Mouse (Mus musculus): Measurements from ENCODE around the gene Nupl2. TPM values are rescaled to one million over a fixed set of nuclear protein-coding genes. Genes with fewer than 3 reads are reported as not detected.

Nupl2 gene
- polyA plus RNA-seq (2015; fragmentation: Nextera tagmentation; extraction: Ambion mirVana): 16.2 and 16.6 TPM in 2 replicates

DNA sequence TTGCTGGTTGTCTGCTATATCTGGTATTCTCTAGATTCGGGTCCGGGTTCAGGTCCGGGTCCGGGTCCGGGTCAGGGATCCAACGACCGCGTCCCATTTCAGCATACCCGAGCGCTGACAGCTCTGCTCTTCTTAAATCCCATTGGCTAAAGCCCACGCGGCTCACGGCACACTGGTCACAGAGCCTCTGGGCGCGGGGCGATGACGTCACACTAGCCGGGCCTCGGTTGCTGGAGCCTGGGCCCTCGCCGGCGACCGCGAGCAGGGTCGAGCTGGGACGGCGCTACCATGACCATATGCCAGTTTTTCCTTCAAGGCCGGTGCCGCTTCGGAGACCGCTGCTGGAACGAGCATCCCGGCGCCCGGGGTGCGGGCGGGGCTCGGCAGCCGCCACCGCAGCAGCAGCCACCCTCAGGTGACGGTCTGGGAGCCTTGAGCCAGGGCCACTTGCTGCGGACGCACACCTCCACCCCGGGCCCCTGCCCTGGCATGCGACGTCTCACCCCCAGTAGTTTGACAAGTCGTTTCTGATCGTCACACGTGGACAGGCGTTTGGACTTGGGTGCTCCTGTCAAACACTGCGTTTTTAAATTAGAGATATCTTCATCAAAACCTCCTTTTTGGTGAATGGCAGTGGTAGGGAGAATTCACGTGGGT is at the start of gene Nupl2:
Nupl2 (plus strand) TSS at position 175 of the 657 bp plus-strand sequence.
- H3K27me3 ChIP-seq: no peaks in the 10 kb centered on the region
- peaks cover 14% of the 10 kb centered on the region for H3K36me3 ChIP-seq
- H3K9me3 ChIP-seq: no peaks in the 10 kb centered on the region
- peak within 1 kb of the TSS; percentile 85 for H3K4me3 ChIP-seq (replicated peaks)
- H3K9ac ChIP-seq (replicated peaks): peak within 1 kb of the TSS; percentile 94
- peak; percentile 99 for ATAC-seq
- H3K4me2 ChIP-seq (replicated peaks): peak within 1 kb of the TSS; percentile 76
- H3K27ac ChIP-seq: peak within 1 kb of the TSS; percentile 83
- WGBS: under 1% methylated on average over 52 of the region's 52 CpGs
- H3K4me1 ChIP-seq (replicated peaks): peaks cover 9% of the 10 kb centered on the region

DNA sequence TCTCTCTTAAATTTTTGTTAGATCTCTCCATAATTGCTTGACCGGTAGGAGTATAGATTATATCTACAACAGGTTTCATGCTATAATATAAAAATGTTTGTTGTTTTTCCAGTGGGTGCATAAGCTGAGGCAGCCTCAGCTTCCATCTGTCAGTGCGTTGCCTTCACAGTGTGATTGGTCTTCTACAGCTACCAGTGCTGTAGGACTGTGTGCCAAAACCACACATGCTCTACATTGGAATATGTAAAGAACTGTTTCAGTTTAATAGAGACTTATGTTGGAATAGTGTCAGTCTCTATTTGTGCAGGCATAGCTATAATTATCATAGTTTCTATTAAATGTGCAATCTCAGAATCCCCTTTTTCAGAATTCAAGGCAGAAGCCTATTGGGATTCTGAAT is 42.5 kb upstream of the Nupl2 start:
- H3K4me2 ChIP-seq (replicated peaks): no peak overlapping the region
- H3K4me3 ChIP-seq (replicated peaks): no peak overlapping the region
- H3K27me3 ChIP-seq: no peaks in the 10 kb centered on the region
- 96% methylated on average over 2 of the region's 2 CpGs for WGBS
- H3K4me1 ChIP-seq (replicated peaks): peaks cover 34% of the 10 kb centered on the region
- H3K9ac ChIP-seq (replicated peaks): no peak overlapping the region
- peaks cover 8% of the 10 kb centered on the region; the same call in 1 of the 2 replicates for H3K36me3 ChIP-seq
- ATAC-seq: no peak
- H3K9me3 ChIP-seq: no peaks in the 10 kb centered on the region
- H3K27ac ChIP-seq: no peak overlapping the region

DNA sequence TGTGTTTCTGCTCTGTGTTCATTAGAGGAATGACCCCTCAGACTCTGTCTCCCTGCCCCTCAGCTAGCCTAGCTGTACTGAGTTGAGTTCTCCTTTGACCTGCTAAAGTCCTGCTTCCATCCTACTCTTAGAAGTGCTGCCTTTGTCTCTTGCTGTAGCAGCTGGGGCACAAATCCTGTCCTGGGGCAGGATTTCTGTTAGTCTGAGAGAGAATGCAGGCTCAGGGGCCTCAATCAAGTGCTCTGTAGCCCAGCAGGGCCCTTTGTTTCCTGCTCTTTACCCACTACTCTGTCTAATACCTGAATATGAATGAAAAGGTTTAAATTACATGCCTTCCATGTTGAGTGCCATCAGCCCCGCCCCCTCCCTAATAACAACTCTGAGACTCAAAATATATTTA is 40.6 kb upstream of the Nupl2 start:
- Histone ChIP-seq H3K4me1 (replicated peaks) (peaks cover 33% of the 10 kb centered on the region), H3K27ac (peak overlapping the region; percentile 90), H3K9ac (replicated peaks) (peak overlapping the region; percentile 46; the same call in 1 of the 2 replicates), H3K4me3 (replicated peaks) (0 out of 2 replicates have a peak overlapping the region, but pooled peaks have one; percentile 0), H3K4me2 (replicated peaks) (0 out of 2 replicates have a peak overlapping the region, but pooled peaks have one; percentile 5), H3K9me3 (no peaks in the 10 kb centered on the region), H3K27me3 (no peaks in the 10 kb centered on the region), H3K36me3 (peaks cover 11% of the 10 kb centered on the region; the same call in 1 of the 2 replicates)
- 26% methylated on average over 1 of the region's 1 CpGs for WGBS
- peak; percentile 90 for ATAC-seq

DNA sequence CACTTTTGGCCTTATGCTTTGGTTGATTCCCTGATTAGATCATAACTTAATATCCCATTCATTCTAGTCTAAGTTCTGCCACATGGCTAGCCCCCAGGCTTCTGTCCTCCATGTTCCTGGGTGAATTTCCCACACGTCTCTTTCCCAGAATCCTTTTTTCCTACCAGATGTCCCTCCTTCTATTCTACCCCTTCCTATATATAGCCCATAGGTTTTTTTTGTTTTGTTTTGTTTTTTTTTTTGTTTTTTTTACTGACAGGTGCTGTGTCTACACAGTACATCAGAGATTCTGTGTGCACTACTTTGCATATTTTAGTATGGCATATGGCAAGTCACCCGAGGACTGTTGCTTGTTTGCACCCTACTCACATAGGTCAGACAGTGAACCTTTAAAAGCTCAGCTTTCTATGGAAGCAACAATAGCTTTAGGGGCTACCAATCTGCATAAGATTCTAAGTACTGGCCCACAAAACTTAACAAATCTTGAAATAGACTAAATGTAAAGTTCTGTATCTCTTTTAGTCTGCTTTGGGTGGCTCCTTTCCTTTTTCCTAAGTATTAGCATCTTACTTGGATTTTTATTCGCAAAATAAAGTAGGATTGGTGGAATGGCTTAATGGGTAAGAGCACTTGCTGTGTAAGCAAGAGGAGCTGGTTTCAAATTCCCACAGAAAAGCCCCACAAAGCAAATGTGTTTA is 40.0 kb upstream of the Nupl2 start:
- H3K9ac ChIP-seq (replicated peaks): 0 out of 2 replicates have a peak overlapping the region, but pooled peaks have one; percentile 46
- peaks cover 33% of the 10 kb centered on the region for H3K4me1 ChIP-seq (replicated peaks)
- H3K27ac ChIP-seq: peak overlapping the region; percentile 90
- H3K36me3 ChIP-seq: peaks cover 11% of the 10 kb centered on the region; the same call in 1 of the 2 replicates
- H3K27me3 ChIP-seq: no peaks in the 10 kb centered on the region
- 0 out of 2 replicates have a peak overlapping the region, but pooled peaks have one; percentile 0 for H3K4me3 ChIP-seq (replicated peaks)
- H3K4me2 ChIP-seq (replicated peaks): no peak overlapping the region
- WGBS: 27% methylated on average over 3 of the region's 3 CpGs
- H3K9me3 ChIP-seq: no peaks in the 10 kb centered on the region
- peak; percentile 81 for ATAC-seq

DNA sequence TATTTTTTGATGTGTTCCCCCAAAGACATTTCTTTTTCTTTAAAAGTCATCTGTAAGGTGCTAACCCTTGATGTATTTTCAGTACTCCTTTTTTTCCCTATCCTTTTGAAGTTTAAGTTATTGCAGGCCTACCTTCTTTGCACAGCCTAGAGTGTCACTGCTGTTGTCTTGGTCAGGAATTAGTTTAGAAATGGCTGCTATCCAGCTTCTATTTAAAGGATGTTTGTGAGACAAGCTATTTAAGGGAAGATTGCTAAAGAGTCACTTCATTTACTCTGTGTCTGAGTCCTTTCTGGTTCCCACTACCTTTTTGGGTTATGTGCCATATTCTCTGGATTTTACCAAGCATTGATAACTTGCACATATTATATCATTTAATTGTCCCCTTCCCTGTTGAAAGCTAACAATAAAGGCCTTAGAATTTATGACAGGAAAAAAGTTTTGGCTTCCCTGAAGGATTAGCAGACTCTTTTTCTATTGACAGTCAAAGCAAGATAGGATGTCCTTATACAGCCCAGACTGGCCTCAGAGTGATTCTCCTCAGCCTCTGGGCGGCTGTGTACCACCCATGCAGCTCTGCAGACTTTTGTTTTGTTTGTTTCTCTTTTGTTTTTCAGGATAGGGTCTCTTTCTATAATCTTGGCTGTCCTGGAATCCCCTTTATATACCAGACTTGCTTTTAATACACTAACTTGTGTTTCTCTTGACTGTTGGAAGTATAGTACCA is 38.7 kb upstream of the Nupl2 start:
- no peak overlapping the region for H3K4me3 ChIP-seq (replicated peaks)
- ATAC-seq: no peak
- no peak overlapping the region; the same call in 1 of the 2 replicates for H3K27ac ChIP-seq
- H3K9ac ChIP-seq (replicated peaks): no peak overlapping the region
- peaks cover 17% of the 10 kb centered on the region for H3K36me3 ChIP-seq
- H3K4me2 ChIP-seq (replicated peaks): no peak overlapping the region
- H3K27me3 ChIP-seq: no peaks in the 10 kb centered on the region
- H3K4me1 ChIP-seq (replicated peaks): peaks cover 33% of the 10 kb centered on the region
- 20% methylated on average over 1 of the region's 1 CpGs for WGBS
- no peaks in the 10 kb centered on the region for H3K9me3 ChIP-seq

DNA sequence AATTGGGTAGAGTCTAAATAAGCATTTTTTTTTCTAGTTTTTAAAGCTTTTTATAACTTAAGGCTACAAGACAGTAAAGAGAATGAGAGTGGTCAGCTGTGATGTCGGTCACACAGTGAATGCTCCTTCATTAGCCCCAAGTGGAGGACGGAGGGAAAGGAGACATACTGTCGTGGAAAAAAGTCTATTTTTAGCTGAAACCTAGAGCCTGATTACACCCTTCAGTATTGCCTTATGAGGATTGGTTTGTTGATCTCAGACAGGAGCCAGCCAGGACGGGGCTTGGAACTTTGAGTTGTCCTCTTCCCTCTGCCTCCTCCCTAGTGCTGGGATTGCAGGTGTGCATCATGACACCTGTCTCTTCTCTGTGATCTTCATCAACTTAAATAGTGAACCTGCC is 37.8 kb upstream of the Nupl2 start:
- Histone ChIP-seq H3K4me2 (replicated peaks) (no peak overlapping the region), H3K27me3 (no peaks in the 10 kb centered on the region), H3K9me3 (no peaks in the 10 kb centered on the region), H3K36me3 (peaks cover 23% of the 10 kb centered on the region), H3K4me3 (replicated peaks) (no peak overlapping the region), H3K4me1 (replicated peaks) (peaks cover 33% of the 10 kb centered on the region), H3K27ac (no peak overlapping the region), H3K9ac (replicated peaks) (no peak overlapping the region)
- 95% methylated on average over 4 of the region's 4 CpGs for WGBS
- no peak for ATAC-seq

DNA sequence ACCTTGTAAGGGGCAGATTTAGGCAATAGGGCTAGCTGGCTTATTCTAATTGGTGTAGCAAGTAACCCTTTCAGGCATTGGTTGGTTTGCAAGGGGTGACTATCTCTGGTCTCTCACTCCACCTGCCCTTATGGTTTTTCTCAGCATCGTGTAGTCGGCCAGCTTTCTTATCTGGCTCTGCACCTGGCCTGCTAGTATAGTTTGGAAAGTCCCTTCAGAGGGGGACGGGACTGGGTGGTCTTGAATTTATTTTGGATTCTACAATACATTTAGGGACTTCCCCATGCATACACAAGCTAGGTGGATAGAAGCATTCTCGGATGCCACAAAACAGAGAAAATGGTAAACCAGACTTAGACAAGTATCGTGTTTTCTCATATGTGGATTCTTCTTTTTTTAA is 17.8 kb upstream of the Nupl2 start:
- no peaks in the 10 kb centered on the region for H3K4me1 ChIP-seq (replicated peaks)
- H3K36me3 ChIP-seq: peaks cover 78% of the 10 kb centered on the region
- no peaks in the 10 kb centered on the region for H3K27me3 ChIP-seq
- no peak overlapping the region for H3K9ac ChIP-seq (replicated peaks)
- no peak for ATAC-seq
- no peaks in the 10 kb centered on the region for H3K9me3 ChIP-seq
- WGBS: 96% methylated on average over 5 of the region's 5 CpGs
- H3K4me3 ChIP-seq (replicated peaks): no peak overlapping the region
- H3K27ac ChIP-seq: no peak overlapping the region
- H3K4me2 ChIP-seq (replicated peaks): no peak overlapping the region

DNA sequence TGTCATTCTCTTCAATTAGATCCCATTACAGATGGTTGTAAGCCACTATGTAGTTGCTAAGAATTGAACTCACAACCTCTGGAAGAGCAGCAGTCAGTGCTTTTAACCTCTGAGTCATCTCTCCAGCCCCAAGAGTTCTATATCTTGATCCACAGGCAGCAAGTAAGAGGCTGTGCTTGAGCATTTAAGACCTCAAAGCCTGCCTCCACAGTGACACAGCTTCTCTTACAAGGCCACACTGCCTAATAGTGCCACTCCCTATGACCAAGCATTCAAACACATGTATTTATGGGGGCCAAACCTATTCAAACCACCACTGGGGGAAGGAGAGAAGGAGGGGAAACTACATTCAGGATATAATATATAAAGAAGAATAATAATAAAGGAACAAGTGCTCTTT is 12.6 kb upstream of the Nupl2 start:
- H3K4me2 ChIP-seq (replicated peaks): no peak overlapping the region
- no peaks in the 10 kb centered on the region for H3K9me3 ChIP-seq
- H3K27me3 ChIP-seq: no peaks in the 10 kb centered on the region
- peaks cover 61% of the 10 kb centered on the region for H3K36me3 ChIP-seq
- H3K9ac ChIP-seq (replicated peaks): no peak overlapping the region
- H3K27ac ChIP-seq: no peak overlapping the region
- no peak overlapping the region for H3K4me3 ChIP-seq (replicated peaks)
- H3K4me1 ChIP-seq (replicated peaks): no peaks in the 10 kb centered on the region
- no peak for ATAC-seq

DNA sequence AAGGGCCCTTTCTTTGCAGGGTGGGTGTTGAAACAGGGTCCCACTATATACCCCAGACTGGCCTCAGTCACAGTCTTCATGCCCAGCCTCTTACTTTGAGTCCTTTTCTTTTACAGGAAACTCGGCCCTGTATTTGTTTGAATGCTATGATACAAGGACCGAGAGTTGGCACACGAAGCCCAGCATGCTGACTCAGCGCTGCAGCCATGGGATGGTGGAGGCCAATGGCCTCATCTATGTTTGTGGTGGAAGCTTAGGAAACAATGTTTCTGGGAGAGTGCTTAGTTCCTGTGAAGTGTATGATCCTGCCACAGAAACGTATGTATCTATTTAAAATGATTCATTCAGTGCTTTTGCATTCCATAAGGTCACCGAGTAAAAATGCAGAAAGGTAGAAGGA is 8.0 kb upstream of the Nupl2 start:
- H3K4me3 ChIP-seq (replicated peaks): no peak overlapping the region
- H3K4me1 ChIP-seq (replicated peaks): no peaks in the 10 kb centered on the region
- ATAC-seq: no peak
- peaks cover 59% of the 10 kb centered on the region for H3K36me3 ChIP-seq
- H3K9me3 ChIP-seq: no peaks in the 10 kb centered on the region
- H3K4me2 ChIP-seq (replicated peaks): no peak overlapping the region
- no peak overlapping the region for H3K9ac ChIP-seq (replicated peaks)
- 95% methylated on average over 6 of the region's 6 CpGs for WGBS
- H3K27ac ChIP-seq: no peak overlapping the region
- H3K27me3 ChIP-seq: no peaks in the 10 kb centered on the region

DNA sequence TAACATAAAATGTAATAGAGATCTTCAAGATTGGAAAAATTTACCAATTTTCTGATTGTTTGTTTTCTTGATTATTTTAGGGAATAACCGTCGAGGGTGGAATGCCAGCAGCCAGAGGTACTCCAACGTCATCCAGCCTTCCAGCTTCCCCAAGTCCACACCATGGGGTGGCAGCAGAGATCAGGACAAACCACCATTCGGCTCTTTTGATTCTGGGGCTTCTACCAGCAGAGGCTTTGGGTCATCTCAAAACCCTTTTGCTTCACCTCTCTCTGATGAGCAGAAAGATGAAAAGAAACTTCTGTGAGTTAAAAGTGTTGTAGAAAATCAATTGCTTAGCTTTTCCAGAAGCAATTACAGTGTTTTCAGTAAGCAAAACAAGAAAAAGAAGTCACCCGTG is 2.5 kb downstream of the Nupl2 start:
- H3K36me3 ChIP-seq: peaks cover 21% of the 10 kb centered on the region
- no peak overlapping the region for H3K27ac ChIP-seq
- H3K9me3 ChIP-seq: no peaks in the 10 kb centered on the region
- no peak overlapping the region for H3K4me3 ChIP-seq (replicated peaks)
- H3K4me1 ChIP-seq (replicated peaks): peaks cover 9% of the 10 kb centered on the region
- ATAC-seq: no peak
- H3K27me3 ChIP-seq: no peaks in the 10 kb centered on the region
- 54% methylated on average over 5 of the region's 5 CpGs for WGBS
- H3K9ac ChIP-seq (replicated peaks): no peak overlapping the region
- H3K4me2 ChIP-seq (replicated peaks): no peak overlapping the region

DNA sequence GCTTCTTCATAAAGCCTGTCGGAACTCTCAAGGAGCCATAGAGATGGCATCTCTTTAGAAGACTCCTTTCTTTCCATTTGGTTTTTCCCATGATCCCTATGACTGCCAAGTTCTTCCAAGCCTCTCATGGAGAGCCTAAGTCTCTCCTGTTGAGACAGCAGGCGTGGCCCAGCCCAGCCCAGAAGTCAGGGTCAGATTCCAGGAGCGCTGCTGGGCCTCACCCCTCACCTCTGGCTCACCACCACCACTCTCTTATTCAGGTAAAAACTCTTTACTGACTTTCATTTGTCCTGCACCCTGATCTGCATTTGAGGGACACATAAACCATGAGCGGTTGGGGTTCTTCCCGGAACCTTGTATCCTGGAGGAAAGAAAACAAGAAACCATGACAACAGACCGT is 5.1 kb downstream of the Nupl2 start:
- Histone ChIP-seq H3K4me3 (replicated peaks) (no peak overlapping the region), H3K36me3 (peaks cover 38% of the 10 kb centered on the region), H3K4me1 (replicated peaks) (peaks cover 9% of the 10 kb centered on the region), H3K27ac (no peak overlapping the region), H3K4me2 (replicated peaks) (no peak overlapping the region), H3K27me3 (no peaks in the 10 kb centered on the region), H3K9ac (replicated peaks) (no peak overlapping the region), H3K9me3 (no peaks in the 10 kb centered on the region)
- ATAC-seq: no peak
- WGBS: 94% methylated on average over 6 of the region's 6 CpGs

DNA sequence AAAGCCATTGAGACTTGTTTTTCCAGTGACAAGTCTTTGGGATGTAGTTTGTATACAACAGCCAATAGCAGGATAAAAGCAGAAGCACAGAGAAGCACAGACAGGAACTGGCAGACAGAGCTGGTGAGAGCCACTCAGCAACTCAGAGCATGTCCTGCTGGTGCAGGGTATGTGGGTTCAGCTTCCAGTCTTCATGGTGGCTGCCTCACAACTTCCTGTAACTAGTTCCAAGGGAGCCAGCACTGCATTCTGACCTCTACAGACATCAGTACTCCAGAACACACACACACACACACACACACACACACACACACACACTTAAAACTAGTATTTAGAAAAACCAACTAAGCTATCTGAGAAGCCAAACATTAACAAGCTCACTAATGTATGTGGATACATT is 7.3 kb downstream of the Nupl2 start:
- Histone ChIP-seq H3K9me3 (no peaks in the 10 kb centered on the region), H3K4me3 (replicated peaks) (no peak overlapping the region), H3K9ac (replicated peaks) (no peak overlapping the region), H3K27me3 (no peaks in the 10 kb centered on the region), H3K4me1 (replicated peaks) (no peaks in the 10 kb centered on the region), H3K27ac (no peak overlapping the region), H3K36me3 (peaks cover 56% of the 10 kb centered on the region), H3K4me2 (replicated peaks) (no peak overlapping the region)
- no peak for ATAC-seq
